Mouse (Mus musculus): ENCODE measurements around the gene Sf3a3.

Gene Sf3a3

DNA sequence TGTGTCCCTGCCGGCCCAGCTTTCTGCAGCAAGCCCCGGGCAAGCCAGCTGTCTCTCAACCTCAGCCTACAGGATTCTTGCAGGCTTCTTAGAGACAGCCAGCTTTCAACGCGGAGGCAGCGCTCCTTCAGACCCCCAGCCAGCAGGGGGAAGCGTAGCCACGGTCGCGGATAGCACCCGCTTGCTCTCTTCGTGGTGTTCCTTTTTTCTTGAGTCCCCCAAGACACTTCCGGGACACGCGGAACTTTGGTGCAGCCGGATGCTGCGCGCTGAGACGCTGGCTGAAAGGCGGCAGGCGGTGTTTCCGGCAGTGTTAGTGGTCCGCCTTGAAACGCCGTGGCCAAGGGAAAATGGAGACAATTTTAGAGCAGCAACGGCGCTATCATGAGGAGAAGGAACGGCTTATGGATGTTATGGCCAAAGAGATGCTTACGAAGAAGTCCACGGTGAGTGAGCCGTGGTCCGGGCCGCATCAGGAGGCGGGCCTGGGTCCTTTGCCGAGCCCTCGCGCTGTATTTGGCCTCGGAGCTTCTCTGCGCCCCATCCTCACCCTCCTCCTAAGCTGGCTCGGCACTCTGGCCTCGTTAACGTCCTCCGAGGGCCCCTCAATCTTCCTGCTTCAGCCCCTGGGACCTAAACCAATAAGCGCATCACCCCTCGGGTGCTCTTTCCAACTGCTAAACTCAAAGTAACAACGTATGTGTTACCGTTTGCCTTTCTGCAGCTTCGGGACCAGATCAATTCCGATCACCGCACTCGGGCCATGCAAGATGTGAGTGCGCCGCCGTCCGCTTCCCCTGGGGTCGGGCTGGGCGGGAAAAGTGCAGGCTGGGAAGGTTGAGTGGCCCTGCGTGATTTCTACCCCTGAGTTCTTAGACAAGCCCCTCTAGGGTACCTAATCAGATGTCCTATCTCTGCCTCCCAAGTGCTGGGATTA is at the start of gene Sf3a3:
Sf3a3 (plus strand) TSS at position 232 of the 937 bp plus-strand sequence.
- DNase-seq (ENCODE audit: low spot score), result peak; percentile 76

GRCm38 (mm10) chr4:124667476-124668033 is 47.0 kb upstream of the Sf3a3 start:
- no peak for DNase-seq (ENCODE audit: low spot score)

DNA sequence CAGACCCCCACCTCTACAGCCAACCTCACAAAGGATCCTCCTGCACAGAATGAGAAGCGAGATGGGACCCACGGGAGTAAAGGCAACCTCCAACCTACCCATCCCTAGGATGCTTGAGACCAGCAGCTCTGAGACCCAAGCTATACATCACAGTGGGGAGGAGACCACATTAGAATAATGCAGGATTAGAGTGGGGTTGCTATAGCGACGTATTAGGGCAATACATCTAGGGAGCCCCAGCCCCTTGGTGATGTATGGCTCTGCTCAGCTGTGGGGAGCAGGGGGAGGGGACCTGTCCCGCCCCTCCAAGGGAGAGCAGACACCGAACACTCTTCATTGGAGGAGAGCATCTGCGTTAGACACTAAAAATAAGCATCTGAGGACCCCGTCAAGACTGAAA is 46.5 kb upstream of the Sf3a3 start:
- no peak for DNase-seq (ENCODE audit: low spot score)

DNA sequence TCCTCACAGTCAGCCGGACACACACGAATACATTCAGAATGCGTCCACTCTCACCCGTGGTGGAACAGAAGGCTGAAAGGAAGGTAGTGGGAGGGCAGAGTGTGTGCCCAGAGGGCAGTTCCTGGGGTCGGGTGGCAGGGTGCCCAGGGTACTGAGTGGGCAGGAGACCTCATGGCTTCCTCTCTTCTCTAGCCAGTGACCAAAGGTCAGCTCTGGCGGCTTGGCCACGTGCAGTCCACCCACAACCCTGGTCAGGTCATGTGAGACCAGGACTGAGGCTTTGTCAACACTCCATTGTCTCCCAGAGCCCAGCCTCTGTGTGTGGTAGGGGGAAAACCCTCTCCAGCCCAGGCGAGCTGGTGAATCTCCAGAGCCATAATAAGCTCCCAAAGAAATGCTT is 44.3 kb upstream of the Sf3a3 start:
- DNase-seq (ENCODE audit: low spot score), result no peak

- DNase-seq (ENCODE audit: low spot score), result no peak
These were observed 43.0 kb upstream of the Sf3a3 start for GRCm38 (mm10) chr4:124671583-124671982.

DNA sequence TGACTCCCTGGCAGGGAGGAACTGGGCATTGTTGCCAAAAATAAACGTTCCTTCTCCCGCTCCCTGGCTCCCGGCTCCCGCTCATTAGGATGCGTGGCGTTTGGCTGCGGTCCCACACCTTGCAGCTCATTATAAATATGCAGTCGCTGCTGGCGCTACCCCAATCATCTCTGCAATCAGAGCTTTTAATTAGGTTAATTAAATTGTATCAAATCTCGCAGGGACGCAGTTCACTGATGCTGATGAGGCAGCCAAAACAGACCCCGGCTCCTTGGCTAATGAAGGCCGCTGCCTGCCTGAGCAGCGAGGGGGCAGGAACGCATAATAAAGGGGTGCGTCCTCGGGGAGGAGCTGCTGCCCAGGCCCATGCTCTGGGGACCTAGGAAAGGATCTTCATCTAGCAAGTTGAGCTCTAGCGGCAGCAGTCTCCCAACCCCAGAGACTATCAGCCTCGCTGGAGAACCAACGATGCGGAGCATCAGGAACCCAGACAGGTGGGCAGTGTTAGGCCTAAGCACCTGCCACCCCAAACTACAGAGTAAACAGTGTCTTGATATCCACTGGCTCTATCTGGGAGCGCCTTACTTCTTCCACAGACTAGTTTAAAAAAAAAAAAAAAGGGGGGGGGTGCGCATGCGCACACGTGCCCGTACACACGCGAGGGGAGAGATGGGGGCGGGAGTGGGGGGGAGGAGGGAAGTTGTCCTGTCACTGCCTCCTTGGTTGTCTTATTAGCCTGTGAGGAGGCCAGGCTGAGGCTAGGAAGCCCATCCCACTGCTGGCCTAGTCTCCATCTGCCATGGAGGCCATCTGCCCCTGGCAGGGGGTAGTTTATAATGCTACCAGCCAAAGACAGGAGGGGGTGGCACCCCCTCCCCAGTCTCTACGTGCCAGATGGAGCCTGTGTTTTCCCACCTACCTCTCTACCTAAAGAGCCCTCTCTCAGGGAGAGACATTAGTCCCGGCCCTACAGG is 41.9 kb upstream of the Sf3a3 start:
- no peak for DNase-seq (ENCODE audit: low spot score)

DNA sequence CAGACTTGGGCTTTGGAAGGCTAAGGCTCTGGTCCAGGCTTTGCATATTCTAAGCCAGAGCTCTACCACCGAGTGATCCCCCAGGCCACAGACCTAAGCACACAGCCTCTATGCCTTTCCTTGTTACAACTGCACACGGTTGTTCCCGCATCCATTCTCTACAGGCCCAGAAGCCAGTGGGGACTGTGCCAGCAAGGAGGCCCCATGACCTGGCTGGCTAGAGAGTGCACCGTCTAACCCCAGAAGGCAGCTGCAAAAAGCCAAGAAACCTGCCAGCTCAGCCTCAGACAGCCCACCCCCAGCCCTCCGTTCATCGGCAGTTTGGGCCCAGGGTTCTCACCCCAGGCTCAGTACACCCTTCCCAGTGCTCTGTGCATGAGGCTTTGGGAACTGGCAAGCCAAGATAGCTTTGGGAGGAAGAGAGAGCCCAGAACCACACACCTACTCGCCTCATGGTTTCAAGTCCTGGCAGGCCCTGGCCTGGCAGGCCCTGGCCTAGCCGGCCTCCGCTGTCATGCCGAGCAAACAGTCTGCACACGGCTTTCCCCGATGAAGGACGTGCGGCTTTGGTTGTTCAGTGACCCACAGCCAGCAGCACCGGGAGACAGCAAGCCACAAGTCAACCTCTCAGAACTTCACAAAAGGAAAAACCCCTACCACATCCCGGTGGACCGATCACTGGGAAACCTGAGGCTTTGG is 40.1 kb upstream of the Sf3a3 start:
- no peak for DNase-seq (ENCODE audit: low spot score)

GRCm38 (mm10) chr4:124675037-124675436 is 39.5 kb upstream of the Sf3a3 start:
- no peak for DNase-seq (ENCODE audit: low spot score)

GRCm38 (mm10) chr4:124675958-124676357 is 38.6 kb upstream of the Sf3a3 start:
- no peak for DNase-seq (ENCODE audit: low spot score)

DNA sequence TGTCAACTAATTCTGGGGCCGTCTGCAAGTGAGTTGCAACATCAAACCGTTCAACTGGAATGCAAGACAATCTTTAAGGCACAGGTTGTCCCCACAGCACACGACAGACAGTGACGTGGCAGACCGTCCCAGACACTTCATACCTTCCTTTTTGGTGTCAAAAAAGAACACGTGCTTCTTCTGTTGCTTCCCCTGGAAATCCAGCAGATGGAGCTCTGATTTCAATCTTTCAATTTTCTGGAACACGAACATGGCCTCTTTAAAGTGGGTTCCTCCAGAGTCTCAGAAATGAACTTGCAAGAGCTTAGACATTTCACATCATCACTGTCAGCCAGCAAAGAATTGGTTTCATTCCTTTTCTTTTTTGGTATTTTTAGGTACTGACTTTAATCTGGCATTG is 32.3 kb upstream of the Sf3a3 start:
- DNase-seq (ENCODE audit: low spot score), result no peak

DNA sequence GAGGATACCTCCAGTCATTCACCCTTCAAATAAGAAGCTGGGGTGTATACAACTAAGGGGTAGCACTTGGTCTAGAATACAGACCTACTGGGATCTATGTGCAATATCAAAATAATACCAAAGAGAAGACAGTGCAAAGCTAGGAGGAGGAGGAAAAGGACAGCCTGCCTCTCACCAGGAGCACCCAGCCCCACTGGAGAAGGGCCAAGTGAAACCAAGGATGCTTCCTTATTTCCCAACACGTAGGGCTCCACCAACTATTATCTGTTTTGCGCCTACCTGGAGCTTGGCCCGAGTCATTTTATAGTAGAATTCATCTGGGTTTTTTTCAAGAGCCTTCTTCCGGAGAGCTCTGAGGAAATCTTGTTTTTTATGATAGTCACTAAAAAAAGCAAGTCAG is 31.1 kb upstream of the Sf3a3 start:
- DNase-seq (ENCODE audit: low spot score), result no peak

DNA sequence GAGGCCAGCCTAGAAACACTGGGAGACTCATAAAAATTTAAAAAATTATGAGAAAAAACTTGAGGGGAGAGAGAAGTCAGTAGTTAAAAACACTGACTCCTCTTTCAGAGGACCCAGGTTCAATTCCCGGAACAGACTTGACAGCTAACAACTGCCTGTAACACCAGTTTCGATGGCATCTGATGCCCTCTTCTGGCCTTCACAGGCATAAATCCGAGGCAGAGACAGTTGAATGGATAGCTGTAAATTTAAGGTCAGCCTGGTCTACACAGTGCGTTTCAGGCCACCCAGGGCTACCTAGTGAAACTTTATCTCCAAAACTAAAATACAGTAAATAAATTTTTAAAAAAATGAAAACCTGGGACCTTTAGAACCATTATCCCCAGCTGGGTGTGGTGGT is 29.6 kb upstream of the Sf3a3 start:
- no peak for DNase-seq (ENCODE audit: low spot score)

DNA sequence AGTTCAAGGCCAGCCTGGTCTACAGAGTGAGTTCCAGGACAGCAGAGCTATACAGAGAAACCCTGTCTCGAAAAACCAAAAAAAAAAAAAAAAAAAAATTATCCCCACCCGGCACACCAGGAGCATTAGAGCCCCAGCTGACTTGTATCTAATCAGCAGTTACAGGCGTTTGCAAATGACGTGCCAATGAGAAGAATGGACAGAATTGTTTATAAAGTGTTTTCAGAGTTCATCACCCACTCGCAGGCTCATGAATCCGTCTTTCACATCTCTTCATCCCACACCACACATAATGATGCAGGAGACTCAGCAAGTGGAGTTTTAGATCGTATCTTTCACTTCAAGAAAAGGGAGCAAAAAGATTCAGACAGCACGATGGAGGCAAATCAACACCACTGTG is 29.1 kb upstream of the Sf3a3 start:
- DNase-seq (ENCODE audit: low spot score), result no peak

- no peak for DNase-seq (ENCODE audit: low spot score)
These were observed 28.6 kb upstream of the Sf3a3 start for GRCm38 (mm10) chr4:124685897-124686402.

- DNase-seq (ENCODE audit: low spot score), result no peak
These were observed 23.1 kb upstream of the Sf3a3 start for GRCm38 (mm10) chr4:124691455-124691854.

- DNase-seq (ENCODE audit: low spot score), result no peak
These were observed 22.1 kb upstream of the Sf3a3 start for GRCm38 (mm10) chr4:124692416-124692861.

DNA sequence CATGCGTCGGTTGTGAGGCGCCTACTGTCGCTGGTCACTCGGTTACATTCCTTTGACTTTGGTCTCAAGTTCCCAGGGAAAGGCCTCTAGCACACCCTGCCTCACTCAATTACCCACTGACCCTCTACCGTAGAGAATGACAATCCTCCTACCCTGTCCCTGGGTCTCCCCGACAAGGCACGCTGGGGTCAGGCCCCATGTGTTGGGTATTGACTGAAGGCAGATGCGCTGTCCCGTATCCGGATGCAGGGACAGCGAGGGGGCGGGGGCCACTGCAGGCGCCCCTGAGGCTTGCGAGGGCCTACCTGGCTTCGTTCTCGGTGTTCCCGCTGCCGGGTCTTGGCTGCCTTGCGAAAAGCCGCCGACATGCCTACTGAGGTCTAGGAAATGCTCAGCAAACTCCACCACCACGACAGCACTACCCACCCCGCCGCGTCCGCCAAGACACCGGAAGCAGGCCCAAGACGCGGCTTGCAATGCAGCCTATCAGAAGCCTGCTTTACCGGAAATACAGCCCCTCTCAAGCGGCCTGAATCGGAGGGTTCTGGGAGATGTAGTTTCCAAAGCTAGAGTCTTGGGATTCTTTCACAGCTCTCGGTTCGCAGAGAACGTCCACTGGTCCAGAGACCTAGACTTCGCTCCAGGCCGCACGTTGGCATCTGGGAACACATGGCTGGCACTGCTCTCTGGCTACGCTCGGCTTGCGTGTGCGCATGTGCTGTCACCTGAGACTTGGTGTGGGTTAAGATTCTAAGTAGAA is 21.3 kb upstream of the Sf3a3 start, which contains the start of gene Utp11:
Utp11 (minus strand) TSS at position 466 of the 760 bp plus-strand sequence.
- no peak for DNase-seq (ENCODE audit: low spot score)

GRCm38 (mm10) chr4:124694572-124694971 is 20.0 kb upstream of the Sf3a3 start:
- no peak for DNase-seq (ENCODE audit: low spot score)

DNA sequence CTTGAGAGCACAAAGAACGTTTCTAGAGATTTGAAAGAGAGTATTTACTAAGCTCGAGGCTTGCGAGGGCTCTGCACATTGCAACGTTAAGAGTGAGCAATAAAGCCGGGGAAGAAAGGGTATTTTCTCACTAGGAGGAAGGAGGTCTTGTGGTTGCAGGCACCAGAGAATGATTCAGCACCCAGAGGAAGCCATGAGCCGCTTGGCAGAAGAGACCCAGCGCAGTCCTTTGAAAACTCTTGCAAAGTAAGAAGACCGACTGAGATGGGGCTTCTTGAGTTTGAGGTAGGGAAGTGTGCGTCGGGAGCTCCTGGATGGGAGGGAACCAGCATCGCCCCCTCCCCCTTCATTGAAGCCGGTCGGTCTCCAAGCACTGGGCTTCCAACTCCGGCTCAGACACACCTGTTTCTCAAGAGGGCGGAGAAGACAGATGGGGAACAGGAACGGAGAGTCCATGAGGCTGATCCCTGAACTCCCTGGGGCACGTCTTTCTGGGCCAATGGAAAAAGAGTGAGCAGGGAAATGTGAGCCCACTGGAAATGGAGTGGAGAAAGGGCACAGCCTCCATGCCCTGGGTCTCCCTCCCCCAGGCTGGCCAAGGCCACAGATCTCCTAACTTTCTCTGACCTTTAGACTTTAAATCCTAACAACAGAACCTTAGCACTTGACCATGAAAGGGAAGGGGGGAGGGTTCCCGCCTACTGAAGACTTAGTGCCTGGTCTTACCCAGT is 18.6 kb upstream of the Sf3a3 start:
- no peak for DNase-seq (ENCODE audit: low spot score)

DNA sequence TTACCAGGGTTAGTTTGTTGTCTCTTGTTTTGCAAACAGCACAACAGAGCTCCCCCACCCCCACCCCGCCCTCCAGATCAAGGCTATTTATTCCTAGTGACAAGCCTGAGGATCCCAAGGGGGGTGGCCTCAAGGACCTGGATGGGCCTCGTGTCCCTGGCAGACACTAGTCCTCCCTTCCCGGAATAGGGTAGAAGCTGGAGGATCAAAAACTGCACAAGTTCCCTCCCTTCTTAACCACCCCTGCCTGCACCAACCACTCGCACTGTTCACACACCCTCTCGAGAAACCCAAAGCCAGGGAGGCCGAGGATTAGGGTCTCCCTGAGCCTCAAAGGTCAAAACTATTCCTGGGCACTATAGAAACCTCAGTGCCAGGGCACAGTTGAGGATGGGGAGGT is 14.8 kb upstream of the Sf3a3 start:
- no peak for DNase-seq (ENCODE audit: low spot score)

Measured in urinary bladder, postnatal 10 days (tissue).